Mouse (Mus musculus) heart, adult 18-20 months (tissue): ENCODE measurements at regions not wholly inside any gene's neighbourhood (a gene's known extent, or its start where the extent isn't known, plus 50 kb on each side); places are given as distances from the start of the nearest gene placed in this dataset.

Source experiments
- DNase-seq, 2 experiments: peaks; one replicate each; pipeline ENCODE4 v3.0.0; 2021 to 2022; ENCODE audit warnings: mixed read lengths in 1 of 2

GRCm38 (mm10) chr16:91156506-91156905, 61.6 kb upstream of the 4932438H23Rik start:
- DNase-seq, result no peak

DNA sequence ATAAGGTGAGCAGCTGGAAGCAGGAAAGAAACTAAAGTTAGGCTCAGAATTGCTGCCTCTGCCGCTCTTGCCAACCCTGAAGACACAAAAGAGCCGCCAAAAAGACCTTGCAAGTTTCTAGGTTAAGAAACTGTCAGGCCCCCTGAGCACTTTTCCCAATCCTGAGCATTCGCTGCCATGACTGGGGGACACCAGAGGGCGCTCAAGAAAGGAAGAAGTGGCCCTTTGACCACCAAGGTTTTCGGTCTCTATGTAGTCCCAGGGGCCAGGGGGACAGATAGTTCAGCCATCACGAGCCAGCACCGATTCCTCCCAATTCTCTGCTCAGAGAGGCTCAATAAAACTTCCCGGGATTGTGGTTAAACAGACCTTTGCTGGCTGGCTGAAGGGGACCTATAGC, 64.6 kb upstream of the Olig2 start:
- peak in 1 of 2 experiments; percentile 59 for DNase-seq

GRCm38 (mm10) chr16:91161616-91162015, 63.6 kb upstream of the Olig2 start:
- no peak for DNase-seq

DNA sequence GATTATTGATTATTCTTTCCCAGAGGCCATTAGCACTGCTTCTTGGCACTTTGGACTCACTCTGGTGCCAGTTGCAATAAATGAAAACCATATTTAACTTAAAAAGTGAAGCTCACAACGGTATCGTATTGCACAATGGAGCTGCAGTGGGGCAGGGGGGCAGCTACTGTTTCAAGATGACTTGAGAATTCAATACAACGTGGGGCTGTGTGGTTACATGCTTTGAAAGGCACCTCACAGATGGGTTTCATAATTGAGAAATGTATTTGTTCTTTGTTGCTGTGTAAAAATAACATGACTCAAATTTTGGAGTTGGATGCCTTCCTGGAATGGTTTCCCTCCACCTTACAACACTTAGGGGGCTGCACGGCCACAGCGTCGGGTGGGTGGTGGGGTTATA, 62.9 kb upstream of the Olig2 start:
- no peak for DNase-seq

GRCm38 (mm10) chr16:91165906-91166305, 59.4 kb upstream of the Olig2 start:
- no peak for DNase-seq

GRCm38 (mm10) chr16:91166866-91167265, 58.4 kb upstream of the Olig2 start:
- DNase-seq, result peak in 1 of 2 experiments; percentile 17

DNA sequence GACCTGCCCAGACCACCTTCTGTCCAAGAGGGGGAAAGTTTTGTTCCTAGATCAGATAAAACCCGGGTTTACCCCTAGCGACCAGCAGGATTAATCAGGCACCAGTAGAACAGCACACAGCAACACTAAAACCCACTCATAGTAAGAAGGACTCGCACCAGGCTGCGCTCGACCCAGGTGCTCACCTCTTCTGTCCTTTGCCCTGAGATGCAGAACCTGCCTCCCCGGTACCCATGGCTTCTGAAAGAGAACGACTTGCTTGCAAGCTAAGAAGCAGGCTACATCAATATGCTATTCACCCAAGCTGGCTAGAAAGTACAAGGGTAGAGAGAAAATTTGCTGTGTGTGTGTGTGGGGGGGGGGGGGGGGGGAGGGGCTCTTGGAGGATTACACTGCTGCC, 56.9 kb upstream of the Olig2 start:
- no peak for DNase-seq

DNA sequence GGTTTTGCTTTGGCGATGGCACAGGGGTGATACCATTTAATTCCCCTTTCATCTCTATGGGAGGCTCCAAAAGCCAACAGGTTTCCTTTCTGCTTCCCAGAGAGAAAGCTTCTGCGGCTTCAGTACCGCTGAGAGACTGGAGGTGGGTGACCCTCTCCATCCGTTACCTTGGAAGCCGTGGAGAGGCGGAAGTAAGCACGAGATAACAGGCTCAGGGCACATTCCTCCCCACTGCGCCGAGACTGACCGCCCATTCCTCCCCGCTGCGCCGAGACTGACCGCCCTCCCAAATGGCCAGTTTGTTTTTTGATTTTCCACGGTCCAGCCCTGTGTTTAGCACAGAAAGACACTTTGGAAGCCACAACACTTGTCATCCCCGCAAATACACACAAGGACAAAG, 55.4 kb upstream of the Olig2 start:
- DNase-seq, result peak; percentile 4 to 9

GRCm38 (mm10) chr16:91171911-91172440, 53.3 kb upstream of the Olig2 start:
- no peak for DNase-seq

- no peak for DNase-seq
These were observed 52.7 kb upstream of the Olig2 start for GRCm38 (mm10) chr16:91172510-91172909.

DNA sequence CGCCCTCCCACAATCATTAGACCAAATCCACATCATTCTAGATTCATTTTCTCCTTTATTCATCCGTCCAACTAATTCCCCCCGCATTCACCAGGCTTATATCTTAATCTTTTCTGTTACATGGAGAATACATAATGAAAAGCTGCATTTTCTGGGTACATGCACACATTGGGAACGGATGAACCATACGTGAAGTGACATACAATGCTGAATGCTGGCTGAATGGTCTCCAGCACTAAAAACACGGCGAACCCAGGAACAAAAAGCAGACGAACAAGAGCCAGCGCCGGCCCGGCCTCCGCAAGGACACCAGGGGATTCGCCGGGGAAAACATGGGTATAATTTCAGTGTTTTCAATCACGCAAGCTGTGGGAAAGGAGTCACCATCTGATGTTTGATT, 52.0 kb upstream of the Olig2 start:
- DNase-seq, result no peak

DNA sequence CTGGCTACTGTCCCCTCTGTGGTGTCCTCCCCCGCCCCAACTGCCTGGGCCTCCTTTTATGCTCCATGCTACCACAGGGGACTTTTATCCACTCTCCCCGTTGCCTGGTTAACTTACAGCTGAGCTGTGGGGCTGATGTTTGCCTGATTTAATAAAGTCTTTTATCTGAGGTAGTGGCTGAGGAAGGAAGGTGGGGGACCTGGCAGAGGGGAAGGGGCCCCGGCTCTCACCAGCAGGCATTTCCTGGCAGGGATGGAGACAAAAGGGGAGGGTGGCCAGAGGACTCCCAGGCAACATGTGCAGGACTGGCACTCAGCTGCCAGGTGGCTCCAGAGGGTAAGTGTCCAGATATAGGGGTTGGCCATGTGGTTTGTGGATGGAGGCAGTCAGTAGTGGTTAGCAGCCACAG, 51.4 kb upstream of the Olig2 start:
- DNase-seq, result no peak

GRCm38 (mm10) chr16:91174401-91174800, 50.9 kb upstream of the Olig2 start:
- no peak for DNase-seq
